Mouse (Mus musculus) urinary bladder, postnatal 25 days (tissue): ENCODE results near the gene Pofut2.
"Not testable (repeated sequence)": the region's sequence is repeated elsewhere in the genome, so short reads cannot be mapped to it uniquely, and the experiment has no call there.

Source experiments
- DNase-seq: peaks from one replicate; pipeline ENCODE4 v3.0.0; 2022; ENCODE audit warnings: low spot score

Pofut2 gene

GRCm38 (mm10) chr10:77269129-77269528 lies 10.1 kb downstream of the Pofut2 start:
- DNase-seq = no peak

- no peak for DNase-seq
Observed at GRCm38 (mm10) chr10:77272980-77273730, 14.1 kb downstream of the Pofut2 start.

- no peak for DNase-seq
Observed at GRCm38 (mm10) chr10:77273798-77274197, 14.8 kb downstream of the Pofut2 start.

GRCm38 (mm10) chr10:77282085-77282484 lies 23.1 kb downstream of the Pofut2 start:
- DNase-seq = not testable (repeated sequence)

DNA sequence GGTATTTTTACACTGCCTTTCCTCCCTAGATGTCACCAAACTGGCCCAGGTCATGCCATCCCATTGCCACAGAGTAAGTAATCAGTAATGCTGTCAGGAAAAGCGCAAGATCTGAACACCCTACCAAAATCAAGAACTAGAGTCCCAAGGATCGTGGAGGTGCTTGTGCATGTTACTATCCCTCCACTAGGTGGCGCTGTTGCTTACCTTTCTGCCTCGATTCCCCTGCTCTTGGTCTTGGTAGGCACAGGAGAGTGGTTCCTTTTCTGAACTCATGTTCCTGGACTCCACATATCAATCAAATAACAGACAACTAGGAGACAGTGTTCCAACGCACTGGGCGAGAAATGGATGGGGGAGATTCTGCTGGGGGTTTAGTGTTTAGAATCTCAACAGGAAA lies 23.8 kb downstream of the Pofut2 start:
- DNase-seq = peak; percentile 69

DNA sequence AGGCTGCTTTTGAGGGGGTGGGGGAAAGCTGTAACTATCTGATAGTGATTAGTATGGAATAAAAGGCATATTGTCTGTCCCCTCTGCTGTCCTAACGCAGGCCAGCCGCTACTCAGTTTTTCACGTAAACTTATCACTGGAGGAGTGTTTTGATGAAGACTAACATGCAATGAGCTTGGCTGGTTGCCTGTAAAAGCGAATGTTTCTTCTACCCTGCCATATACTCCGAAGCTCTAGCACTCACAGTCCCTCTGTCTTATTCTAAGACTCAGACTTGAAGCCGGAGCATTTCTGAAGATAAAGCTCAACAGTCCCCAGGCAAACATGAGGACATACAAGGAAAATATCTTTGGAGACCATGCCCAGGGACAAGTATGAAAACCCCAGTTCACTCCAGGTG lies 25.8 kb downstream of the Pofut2 start:
- no peak for DNase-seq

GRCm38 (mm10) chr10:77287626-77288025 lies 28.6 kb downstream of the Pofut2 start:
- no peak for DNase-seq

DNA sequence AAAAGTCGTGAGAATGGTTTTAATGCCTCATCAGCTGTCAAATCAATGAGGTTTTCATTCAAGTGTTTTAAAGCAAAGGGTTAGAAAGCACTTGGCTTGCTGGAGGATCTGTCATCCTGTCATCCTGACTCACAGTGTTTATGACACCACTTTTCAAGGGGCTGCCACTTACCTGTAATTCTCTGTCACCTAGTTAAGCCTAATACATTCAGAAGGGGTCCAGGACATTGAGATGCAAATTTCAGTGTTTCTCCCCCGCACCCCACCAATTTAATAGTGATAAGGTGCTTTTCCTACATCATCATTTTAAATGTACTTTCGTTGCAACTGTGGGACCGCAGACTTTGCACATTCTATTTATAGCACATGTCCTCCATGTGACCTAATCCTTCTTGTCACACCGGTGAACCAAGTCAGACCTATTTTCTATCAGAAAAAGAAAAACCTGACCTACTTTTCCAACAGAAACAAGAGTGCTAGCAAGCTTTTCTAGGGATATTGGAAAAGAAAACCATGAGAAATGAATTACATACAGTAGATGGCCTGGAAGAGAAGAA lies 29.7 kb downstream of the Pofut2 start:
- DNase-seq = no peak

- DNase-seq = no peak
Observed at GRCm38 (mm10) chr10:77289559-77289958, 30.5 kb downstream of the Pofut2 start.

GRCm38 (mm10) chr10:77290624-77291366 lies 31.8 kb downstream of the Pofut2 start:
- no peak for DNase-seq

GRCm38 (mm10) chr10:77294691-77295090 lies 35.7 kb downstream of the Pofut2 start:
- no peak for DNase-seq

DNA sequence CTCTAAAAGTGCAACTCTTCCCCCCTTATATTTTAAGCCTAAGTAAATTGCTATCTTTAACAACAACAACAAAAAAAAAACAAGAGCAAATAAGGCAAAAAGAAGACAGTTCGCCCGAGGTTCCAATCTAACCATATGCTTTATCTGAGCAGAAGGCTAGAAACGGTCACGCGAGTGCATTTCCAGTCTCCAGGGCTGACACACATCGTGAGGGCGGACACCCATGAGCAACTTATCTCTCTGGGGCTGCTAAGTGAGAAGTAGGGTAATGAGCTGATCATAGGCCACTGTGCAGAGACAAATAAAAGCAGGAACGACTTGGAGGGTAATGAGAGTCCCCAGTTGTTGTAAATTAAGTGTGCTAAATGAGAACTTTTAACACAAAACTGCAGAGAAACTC lies 39.6 kb downstream of the Pofut2 start:
- DNase-seq = no peak

DNA sequence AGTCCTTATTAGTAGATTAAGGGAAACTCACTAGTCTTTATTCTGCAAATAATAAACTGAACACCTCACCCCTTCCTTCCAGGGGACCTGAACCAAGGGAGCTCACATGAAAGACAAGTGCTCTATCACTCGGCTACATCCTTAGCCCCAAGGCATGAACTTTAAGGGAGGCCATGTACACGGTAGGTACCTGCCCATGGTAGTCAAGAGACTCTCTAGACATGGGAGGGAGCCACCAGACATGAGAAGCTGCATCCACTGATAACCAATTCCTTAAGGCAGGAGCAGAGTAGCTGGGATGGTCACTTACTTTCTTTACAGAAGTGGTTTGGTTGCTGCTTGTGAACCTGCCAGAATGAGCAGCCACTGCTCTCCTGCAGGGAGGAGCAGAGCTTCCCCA lies 40.2 kb downstream of the Pofut2 start:
- DNase-seq = no peak

DNA sequence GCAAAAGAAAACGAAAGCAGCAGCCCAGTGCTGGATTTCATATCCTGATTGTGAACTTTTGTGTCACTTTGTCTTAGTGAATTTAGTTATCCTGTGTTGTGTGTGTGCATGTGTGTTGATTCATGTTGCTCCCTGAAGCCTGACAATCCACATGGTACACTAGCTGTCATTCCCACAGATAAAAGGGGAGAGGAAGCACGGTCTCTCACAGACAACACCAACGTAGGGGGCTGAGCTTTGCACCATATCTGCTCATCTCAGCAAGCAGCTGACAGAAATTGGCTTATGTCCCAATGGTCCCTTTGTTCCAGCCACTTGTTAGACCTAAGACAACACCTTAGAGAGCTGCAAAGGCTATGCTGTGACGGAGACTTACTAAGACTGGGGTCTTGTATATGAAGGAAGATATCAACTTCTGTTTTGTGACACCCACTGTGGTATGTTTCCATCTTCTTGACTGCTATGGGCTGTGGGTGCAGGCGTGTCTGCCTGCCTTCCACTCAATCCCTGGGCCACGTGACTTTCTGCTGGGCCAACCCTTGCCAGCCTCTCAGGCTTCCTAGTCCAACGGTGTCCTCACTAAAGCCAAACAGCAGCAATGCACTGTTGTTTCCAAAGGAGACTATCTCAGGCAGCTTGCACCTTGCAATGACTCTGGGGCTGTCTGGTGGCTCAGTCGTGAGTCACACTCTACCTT lies 41.4 kb downstream of the Pofut2 start:
- no peak for DNase-seq

DNA sequence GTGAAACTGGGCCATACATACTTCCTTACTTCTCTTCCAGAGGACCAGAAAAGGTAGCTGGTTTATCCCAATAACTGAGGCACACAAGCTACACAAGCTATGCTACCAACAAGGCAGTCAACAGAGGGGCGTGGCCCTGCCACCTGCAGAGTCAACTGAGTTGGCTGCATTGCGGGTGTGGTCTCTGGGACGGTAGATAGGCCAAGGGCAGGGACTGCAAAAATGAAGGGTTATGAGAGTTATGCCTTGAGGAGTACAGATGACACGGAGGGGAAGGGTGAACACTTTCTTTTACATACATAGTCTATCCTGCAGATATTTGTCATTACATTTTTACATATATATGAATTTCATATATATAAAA lies 41.9 kb downstream of the Pofut2 start:
- DNase-seq = no peak

- no peak for DNase-seq
Observed at GRCm38 (mm10) chr10:77304362-77304761, 45.3 kb downstream of the Pofut2 start.

DNA sequence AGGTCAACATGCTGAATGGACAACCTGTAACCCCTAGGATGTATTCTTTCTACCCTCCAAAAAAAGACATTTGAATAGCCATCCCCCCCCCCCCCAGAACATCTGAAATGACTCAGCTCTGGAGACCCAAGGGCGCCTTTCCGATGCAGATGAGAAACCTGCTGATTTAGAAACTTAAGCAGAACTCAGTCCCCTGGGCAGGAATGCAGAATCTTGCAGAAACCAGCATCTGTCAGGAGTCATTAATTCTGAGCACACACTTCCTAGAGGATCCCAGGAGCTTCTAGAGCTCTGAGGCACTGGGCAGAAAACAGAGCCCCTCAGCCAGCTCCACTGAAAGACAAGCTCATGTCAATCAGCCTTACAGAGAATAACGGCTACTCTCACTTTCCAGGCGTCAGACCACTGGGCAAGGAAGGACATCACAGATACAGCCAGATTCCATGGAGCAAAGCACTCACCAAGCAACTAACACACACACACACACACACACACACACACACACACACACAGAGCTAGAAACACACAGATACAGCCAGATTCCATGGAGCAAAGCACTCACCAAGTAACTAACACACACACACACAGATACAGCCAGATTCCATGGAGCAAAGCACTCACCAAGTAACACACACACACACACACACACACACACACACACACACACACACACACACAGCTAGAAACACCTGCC lies 46.0 kb downstream of the Pofut2 start:
- DNase-seq = no peak

DNA sequence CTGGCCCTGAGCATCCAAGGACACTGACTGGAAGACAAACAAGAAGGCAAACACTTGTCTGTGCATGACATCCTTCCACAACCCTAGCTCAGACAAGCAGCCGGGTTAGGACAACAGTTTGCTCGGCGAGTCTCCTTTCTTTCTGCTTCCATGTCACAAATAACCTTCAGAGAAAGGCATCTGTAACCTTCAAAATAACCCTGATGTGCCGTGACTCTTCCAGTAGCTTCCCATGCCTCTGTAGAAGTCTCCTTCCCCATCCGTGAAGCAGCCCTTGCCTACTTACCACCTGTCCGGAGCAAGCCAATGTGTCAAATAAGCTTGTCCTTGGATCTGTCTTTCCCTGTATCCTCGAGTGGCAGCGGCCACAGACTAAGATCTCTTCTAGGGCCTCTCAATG lies 46.7 kb downstream of the Pofut2 start:
- no peak for DNase-seq

DNA sequence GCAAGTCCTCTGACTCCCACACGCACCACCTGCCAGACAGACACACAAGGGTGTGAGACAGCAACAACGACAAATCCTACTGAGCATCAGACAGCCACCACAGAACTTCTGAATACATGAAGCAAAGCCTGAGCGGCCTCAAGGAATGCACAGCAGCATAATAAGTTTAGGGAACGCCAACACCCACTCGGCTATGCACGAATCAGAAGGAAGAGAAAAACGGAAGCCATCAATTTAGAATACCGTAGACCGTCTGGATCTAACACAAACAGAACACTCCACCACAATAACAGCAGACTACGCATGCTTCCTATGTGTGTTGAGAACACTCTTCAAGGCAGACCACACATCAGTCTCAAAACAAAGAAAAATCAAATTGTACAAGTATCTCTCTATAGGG lies 50.0 kb downstream of the Pofut2 start:
- no peak for DNase-seq

DNA sequence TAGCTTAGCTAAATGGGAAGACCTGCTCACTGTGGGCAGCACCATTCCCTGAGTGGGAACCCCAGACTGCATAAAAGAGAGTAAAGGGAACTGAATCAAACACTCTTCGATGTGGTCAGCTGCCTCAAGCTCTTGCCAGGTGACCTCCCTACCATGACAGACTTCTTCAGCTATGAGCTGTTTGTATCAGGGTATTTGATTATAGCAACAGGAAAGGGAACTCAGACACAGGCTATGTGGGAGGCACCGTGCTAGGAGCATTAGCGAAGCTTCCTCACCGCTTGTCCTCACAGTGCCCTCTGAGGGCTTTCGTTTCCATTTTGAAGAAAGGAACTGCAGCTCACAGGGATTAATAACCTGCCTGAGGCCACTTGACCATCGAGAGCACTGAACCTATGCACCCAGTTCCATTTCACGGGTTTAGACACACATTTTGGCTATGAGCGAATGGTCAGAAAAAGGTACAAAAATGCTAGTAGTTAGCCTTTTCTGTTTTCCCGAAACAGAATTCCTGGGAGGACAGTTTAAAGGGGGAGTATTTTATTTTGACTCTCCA lies 55.8 kb downstream of the Pofut2 start:
- no peak for DNase-seq

- no peak for DNase-seq
Observed at GRCm38 (mm10) chr10:77315682-77316081, 56.7 kb downstream of the Pofut2 start.
